Mouse (Mus musculus) kidney, postnatal 25 days (tissue): ENCODE measurements at regions not wholly inside any gene's neighbourhood (a gene's known extent, or its start where the extent isn't known, plus 50 kb on each side); places are given as distances from the start of the nearest gene placed in this dataset.
A peak's percentile ranks its signal among the peaks of the same experiment; 100 is the strongest.

ENCODE experiments used
- DNase-seq, 2 experiments: peaks; one replicate each; pipeline ENCODE4 v3.0.0; 2021; ENCODE audit warnings: mixed read lengths in 2 of 2

DNA sequence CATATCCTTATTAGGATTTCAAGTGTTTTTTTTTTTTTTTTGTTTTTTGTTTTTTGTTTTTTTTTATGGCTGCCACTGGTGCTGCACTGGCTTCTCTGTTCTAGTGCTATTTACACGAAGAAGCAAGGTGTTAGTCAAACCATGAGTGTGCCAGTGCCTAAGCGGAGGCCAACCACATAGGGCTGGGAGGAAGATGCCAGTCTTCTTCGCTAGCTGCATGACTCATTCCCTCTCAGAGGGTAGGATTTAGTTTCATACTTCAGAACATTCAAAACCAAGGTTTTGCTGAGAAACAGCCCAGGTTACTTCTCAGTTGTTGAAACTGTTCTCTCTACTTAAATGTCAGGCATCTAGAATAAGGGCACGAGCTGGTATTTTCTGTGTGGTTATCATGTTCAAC is 72.6 kb downstream of the Icos start:
- no peak for DNase-seq

DNA sequence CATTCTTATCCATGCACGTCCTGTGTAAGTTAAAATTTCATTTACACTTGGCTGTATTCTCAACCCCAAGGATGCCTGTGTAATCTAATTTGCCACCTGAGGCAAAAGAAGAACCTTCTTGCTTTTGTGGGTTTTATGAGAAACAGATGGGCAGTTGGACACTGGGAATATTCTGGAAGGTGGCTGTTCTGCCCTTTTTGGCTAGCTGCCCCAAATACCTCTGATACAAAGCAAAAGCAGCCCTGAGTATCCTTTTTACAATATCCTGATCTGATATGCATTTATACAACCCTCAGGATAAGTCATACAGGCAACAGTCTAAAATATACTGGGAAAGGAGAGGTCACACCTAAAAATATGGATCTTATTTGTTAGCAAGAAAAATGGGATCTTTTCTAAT is 75.9 kb downstream of the Icos start:
- DNase-seq = no peak

DNA sequence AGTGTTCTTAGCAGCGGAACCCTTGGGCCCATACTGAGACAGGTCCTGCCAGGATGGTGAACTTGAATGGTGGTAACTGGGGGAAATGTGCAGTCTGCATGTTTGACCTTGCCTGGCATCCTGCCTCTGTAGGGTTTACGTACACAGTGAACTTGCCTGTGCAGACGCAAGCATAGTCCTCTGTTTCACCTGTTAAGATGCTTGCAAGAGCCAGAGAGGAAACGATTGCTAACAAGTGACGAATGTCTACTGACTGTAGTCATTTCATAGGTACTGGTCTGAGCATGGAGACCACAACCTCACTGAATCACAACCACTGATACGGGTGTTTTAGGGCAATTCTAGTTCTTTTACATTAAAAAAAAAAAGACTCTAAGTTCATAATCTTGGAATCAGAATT is 76.7 kb downstream of the Icos start:
- DNase-seq = no peak

DNA sequence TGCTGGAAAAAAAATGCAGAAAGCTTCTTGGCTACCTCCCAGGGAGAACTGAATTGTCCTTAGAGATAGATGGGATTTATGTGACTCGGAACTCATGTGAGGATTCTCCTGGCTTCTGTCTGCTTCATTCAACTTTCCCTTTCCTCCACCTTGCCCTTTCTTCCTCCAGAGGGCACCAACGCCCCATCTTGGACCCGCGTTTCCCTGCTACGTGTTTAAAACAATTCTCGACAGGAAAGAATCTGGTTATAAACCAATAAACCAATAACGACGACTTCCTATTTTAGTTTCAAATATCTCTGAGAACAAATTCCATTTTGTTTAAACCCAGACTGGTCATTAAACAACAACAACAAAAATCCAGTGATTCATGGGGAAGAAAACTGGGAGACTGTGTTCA is 77.4 kb downstream of the Icos start:
- DNase-seq = peak; percentile 63 to 66

DNA sequence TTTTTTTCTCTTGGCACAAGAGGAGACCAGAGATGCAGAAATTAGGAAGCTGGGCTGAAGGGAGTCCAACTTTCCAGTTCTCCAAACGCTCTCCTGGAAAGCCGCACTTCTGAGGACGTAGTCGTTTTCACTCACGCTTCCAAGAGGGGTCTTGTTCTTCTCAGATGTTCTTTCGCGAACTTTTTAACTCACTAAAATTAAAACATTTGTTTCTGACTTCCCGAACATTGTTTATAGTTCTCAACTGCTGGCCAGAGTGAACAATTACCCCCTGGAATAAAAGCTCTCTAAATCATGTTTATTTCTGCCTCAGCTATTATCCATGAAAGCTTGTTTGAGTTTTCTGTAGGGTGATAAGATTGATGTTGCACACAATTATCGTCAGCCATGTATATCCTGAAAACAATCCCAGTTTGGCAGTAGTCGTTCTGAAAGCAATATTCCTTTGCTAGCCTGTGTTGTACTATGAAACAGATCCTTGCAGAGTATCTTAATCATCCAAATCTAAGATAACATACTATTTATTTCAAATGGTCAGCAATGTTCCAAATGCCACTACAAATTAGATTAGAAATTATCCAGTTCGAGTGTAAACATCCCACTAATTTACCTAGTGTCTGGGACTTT is 82.3 kb downstream of the Icos start:
- DNase-seq = no peak

DNA sequence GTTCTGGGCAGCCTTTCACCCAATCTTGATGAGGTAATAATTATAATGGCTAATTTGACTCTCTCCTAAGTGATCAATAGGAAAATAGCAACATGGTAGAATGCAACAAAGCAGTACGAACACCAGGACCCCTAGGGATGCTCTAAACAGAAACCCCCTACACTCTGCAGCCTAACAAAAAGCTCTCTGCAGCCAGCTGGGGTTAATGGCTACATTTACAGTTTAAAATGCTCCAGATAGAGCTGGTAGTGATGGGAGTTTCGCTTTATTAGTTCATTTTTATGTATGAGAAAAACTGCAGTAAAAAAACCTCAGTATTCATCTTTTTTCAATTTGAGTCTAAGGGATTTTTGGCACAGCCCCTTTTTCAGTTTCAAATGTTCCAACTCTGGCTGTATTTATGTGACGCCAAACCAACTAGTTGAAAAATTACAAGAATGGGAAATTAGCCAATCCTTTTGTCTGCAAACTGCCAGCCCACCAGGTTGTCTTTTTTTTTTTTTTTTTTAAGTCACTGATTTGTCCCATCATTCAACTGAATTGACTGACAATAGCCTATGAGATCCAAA is 84.2 kb downstream of the Icos start:
- DNase-seq = no peak

DNA sequence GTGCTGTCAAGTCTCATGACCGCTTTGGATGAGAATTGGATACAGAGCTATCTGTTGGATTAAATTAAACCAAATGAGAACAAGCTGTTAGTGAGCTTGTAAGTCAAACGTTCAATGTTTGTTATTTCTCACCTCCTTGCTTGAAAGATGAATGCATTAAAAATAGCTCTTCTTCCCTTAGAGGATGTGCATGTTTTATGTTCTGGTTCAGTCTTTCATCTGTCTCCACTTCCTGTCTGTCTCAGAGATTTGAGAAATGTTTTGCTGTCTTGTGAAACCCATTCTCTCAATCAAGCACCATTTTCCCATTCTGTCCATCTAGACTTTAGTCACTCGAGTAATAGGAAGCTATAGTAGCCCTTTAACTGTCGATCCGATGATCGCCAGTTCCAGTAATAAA is 90.4 kb downstream of the Icos start:
- DNase-seq = no peak

DNA sequence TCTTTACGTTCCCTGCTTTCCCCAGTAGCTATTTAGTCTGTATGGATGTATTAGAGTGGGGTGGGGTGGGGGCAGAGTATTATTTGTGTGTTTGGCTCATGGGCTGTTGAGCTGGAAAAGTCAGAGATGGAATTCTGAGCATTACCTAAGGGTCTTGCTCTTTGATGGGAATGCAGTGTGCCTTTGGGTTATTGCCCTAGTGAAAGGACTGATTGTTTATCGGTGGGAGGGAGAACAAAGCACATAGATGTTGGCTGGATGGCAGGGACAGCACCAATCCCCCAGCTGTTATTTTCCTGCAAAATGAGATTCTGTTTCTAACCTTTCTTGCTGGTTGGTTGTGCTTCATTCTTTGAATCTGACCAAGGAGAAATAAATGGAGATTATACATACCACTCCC is 96.4 kb downstream of the Icos start:
- no peak for DNase-seq

DNA sequence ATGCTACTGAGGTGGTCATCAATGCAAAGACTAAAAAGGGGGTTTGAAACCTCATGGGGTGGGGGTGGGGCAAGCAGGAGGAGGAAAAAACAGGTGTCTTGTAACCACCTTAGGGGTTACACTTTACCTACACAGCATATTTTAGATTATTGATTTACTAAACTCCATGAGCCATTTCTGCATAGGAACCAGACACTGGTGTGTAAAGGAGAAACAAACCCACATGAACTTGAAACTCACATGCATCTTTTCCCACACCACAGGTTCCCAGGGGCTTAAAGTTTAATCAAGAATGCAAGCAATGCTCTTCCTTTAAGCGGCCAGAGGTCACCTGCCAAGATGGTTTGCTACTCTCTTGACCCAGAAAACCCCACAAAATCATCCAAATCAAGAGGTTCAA is 97.6 kb downstream of the Icos start:
- no peak for DNase-seq

DNA sequence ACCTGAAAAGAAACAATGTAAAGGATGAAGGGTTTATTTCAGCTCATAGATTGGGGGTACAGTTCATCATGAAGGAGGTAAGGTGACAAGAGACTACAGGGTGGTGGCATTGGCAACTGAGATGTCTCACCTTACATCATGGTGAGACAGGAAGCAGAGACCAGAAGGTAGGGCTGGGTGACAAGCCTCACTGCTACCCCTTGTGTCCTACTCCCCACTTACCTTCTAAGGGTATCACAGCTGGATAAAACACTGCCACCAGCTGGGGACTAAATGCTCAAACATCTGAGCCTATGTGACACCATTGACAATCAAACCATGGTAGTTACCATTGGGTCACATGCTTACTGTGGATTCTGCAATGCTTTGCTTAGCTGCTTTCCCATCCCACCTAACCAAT is 107.0 kb downstream of the Icos start:
- DNase-seq = no peak

DNA sequence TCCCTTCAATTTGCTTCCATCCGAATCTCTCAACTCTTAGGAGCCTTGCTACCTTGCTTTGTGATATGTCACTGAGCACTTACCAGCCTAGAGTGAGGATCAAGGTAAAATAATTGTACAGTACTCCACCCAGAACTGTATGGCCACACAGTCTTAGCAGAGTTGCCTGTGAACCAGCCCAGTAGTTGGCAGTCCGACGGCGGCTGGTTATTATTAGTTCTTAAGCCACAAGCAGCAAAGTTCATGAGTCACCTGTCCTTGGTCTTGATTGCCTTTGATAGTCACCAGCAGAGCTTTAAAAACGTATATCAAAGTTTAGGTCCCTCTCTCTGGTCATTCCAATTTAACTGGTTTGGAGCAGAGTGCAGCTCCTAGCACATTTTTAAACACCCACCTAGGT is 109.1 kb downstream of the Icos start:
- no peak for DNase-seq

DNA sequence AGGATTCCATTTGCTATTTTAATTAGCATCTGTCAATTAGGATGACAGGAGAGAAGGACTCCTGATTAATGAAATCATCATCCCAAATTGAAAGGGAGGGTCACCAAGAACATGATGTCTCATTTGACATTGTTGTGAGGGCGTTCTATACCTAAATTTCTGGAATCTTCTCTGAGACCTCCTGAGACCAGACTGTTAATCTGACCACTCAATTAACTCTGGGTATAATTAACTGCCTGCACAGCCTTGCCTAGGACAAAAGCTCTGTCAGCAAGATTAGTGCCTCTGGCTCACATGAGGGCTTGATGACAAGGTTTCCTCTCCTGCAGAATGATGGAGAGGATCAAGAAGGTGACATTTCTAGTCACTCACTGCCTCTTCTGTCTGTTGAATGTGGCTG is 113.1 kb downstream of the Icos start:
- no peak for DNase-seq

DNA sequence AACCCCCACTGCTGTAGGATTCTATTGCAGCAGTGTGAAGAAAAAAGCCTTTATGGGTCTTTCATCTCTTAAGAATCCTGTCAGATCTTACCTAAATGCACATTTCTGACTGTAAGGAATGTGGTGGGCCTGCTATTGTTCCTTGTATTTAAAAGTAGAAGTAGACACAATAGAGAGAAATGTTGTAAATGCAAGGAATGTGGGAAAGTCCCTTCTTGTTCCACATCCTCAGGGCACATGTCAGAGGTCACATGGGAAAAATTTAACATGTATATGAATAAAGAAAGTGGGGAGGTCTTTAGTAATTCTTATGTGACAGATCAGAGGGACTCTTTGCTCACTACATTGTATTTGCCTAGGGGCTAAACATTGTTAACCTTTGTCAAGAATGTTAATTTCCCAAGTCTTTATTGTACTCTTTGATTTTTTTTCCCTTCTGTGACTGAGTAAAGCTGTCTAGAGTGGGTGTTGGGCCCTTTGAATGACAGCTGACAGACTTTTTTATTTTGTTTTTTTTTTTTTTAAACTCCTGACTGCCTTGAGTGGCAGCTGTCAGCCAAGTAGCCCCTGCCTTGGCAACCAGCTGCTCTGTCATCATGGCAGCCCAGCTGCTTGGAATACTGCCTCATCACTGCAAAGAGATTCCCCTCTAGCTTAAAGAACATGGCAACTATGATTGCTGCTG is 117.9 kb downstream of the Icos start:
- no peak for DNase-seq

DNA sequence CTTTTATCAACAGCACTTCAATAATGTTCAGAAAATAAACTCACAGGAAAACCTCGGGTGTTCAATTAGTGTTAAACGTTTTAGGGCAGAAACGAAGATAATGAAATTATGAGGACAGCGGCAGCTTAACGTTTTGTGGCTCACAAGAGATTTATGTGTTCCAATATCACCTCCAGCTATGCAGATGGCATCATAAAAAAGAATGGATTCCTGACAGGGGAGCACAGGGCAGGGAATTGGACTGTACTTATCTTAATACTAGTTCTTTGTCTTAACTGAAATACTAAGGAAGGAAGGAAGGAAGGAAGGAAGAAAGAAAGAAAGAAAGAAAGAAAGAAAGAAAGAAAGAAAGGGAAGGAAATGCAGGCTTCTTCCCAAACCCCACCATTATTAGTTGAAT is 121.6 kb downstream of the Icos start:
- DNase-seq = no peak

DNA sequence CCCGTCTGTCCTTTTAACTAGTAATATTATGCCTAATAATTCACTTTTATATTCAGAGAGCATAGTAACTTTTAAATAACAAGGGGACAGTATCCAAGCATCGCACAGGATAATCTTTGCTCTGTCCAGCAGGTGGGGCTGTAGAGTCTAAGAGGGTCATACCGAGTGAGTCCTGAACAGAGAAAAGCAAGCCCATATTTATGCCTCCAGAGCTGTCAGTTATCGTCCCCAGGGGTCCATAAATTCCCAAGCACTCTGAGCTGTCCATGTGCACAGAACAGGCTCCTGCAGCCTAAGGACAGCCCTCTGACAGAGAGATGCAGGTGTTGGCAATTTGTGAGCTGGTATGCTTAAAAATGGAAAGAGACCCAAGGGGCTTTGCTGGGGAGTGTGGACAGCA is 124.0 kb downstream of the Icos start:
- DNase-seq = peak in 1 of 2 experiments; percentile 16

DNA sequence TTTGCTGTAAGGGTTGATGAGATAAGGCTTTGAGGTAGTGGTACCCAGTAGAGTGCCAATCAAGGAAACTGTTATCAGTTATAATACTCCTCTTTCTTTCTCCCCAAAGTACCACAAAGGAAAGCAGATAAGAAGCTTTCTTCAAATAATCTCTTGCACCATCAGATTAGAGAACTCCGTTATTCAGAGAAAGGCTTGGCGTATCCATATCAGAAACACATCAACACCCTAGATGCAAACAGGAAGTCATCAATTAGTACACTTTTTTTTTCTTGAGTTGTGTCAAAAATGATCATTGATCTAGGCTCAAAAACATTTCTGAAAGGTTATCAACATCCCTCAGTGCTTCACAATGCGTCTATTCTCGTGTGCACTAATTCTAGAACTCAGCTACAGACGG is 124.6 kb downstream of the Icos start:
- no peak for DNase-seq

DNA sequence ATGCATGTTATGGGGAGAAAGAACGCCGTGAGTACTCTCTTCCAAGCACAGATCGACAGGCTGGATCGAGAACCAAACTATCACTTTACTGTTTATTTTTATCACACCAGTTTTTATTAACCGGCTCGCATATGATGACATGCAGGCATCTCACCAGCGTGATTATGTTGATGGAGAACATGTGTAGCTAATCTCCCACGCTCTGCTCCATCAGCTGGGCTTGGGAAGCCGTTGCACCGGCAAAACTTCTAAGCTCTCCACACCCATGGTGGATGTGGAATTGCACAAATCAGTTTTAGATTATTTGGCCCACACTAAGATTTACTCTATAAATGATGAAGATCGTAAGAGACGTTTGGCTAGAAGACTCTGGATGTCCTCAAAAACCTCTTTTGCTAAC is 125.9 kb downstream of the Icos start:
- no peak for DNase-seq

DNA sequence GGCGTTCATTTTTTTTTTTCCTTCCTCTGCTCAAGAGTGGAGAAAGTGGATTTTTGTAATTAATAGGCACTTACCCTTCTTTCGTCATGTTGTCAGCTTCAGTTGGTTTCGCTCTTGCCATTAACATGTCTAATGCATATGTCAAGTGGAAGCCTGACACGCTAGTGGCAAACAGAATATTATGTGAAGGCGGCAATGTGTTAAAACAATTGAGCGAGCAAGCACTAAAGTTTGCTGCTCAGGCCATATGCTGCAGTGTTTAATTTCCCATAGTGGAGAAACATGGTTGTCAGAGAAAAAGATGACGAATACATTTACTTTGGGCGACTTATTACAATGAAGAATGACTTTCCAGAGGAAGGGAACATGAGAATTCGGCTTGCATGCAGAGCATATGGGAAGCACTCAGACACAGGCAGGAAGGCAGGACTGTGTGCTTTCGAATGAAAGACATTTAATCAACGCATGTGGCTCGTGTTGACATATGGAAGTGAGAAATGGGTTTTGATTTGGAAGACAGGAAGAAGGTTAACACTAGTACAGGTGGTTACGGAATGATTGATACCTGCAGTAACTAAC is 134.1 kb downstream of the Icos start:
- DNase-seq = no peak

DNA sequence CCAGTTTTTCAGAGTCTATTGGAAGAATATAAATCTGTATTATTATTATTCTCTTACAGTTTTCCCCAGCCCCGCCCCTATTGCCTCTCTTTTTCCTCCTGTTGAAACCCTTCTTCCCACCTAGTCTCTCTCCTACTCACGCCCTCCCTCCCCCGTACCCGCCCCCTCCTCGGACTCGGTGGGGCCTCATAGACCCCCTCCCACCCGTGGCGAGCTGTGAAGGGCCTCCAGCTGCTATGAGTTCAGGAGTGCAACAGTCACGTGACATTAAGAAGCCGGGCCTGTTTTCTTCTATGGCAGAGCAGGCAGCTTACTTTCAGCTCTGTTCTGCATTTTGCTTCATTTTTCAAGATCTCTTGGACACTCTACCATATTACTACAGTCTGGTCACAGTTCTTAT is 139.8 kb downstream of the Icos start:
- DNase-seq = no peak

DNA sequence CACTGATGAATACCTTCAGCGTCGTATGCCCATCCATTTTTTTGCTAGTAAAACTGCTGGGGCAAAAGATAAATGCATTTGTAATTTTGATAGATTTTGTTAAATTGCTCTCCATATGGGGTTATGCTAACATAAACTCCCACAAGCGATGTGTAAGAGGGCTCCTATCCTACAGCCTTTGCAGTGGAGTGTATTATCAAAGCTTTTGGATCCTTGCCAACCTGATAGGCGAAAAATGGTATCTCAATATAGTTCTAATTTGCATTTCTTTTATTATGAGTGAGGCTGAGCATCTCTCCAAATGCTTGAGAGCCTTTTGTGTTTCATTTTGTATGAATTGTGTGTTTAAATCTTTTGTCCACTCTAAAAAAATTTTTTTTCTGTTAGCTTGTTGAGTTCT is 140.3 kb downstream of the Icos start:
- DNase-seq = no peak

DNA sequence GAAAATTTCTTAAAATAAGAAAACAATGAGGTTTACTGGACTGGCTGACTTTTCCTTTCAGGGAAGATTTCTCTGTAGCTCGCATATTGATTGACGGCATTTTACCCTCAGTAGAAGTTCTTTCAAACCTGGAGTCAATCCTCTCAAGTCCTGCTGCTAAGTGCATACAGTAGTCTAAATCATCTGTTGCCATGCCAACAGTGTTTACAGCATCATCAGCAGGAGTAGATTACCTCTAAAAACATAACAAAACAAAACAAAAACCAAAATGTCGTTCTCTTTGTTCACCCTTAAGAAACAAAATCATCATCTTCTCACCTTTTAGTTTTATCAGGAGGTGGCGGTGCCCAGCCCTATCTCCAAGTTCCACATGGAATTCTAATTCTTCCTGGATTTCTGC is 143.8 kb downstream of the Icos start:
- DNase-seq = no peak

DNA sequence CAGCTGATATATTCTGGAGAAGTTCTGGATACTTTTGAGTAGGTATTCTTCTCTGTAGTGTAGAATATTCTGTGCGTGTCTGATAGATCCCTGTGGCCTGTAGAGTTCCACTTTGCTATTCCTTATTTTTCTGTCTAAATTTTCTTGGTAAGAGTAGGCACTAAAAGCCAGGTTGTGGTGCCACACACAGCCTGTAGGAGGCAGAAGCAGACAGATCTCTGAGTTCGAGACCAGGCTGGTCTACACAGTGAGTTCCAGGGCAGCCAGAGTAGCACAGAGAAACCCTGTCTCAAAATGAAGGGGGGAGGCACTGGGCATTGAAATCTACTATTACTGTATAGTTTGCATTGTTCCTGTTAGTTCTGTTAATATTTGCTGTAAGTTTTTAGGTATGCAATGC is 147.4 kb downstream of the Icos start:
- DNase-seq = no peak

DNA sequence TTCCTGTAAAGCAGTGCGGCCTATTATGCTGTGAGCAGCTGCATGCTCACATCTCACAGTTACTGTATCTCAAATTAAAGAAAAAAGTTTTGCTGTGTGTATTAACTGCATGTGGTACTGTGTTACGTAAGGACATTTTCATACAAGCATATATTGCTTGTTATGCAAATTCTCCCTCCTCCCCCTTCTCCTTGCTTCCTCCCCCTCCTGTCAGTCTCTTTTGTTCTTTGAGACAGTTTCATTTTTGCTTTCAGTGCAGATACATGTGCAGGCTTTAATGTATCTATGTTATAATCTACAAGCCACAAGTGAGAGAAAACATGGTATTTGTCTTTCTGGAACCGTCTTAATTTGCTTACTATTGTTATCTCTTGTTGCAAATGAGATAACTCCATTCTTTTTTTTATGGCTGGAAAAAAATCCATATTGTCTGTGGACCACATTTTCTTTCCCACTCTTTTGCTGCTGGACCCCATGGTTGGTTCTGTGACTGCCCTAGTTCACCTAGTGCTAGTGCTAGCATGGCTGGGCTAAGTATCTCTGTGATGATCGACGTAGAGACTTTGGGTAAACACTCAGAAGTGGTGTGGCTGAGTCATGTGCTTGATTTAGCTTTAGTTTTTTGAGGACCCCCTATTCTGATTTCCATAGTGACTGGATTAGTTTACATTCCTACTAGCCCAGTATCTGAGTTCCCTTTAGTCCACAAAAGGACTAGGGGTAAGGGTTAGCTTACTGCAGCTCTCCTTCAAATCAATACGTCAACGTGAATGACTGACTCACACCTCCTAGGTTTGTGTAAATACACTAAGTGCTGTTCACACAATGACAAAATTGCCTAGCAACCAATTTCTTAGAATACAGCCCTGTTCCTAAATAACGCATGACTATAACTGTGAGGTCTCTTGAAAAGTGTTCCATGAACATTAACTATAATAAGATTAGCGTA is 158.1 kb downstream of the Icos start:
- no peak for DNase-seq
